In the genomic region with DNA sequence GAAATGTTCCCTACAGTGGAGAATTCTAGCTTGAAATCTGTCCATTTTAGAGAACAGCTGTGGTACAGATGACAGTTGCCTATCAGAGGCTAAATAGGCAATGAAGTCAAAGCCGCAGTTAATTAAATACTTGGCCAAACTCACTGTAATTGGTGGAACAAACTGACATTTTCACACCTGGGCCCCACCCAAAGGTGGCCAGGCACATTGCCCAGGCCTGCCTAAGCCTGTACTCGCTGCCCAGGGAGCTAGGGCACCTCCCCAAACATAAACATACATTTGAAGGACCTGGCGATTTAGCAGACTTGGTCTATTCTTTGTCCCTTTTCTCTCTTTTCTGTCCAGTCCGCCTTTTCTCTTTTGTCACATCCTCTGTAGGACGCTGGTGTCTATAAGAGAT, we compare ENCODE assay signal across 8 mouse cellular contexts. TPM values are rescaled to one million over a fixed set of nuclear protein-coding genes. Genes with fewer than 3 reads are reported as not detected.
DNase-seq lines count a peak whose midpoint lies in the region; ATAC-seq and TF ChIP-seq lines count a peak whose summit lies in the region.

A gene (plus strand): TSS at position 276 of the 400 bp plus-strand sequence.

- H3K27me3 ChIP-seq in heart, embryonic 13.5 days (replicated peaks) = no peaks in the 10 kb centered on the region
- H3K27me3 ChIP-seq in heart, embryonic 16.5 days (ENCODE audit: control insufficient read depth, insufficient read depth, low read length) = no peaks in the 10 kb centered on the region
- no peaks in the 10 kb centered on the region for H3K27me3 ChIP-seq in liver, embryonic 11.5 days (replicated peaks; ENCODE audit: control insufficient read depth, insufficient read depth, low read length)

- H3K4me3 ChIP-seq in heart, embryonic 13.5 days = peak within 1 kb of the TSS; percentile 71
- peak within 1 kb of the TSS; percentile 89 for H3K4me3 ChIP-seq in heart, embryonic 16.5 days (ENCODE audit: low read length)
- peak within 1 kb of the TSS; percentile 63 for H3K4me3 ChIP-seq in liver, embryonic 11.5 days (ENCODE audit: low read depth, low read length)
- peak within 1 kb of the TSS; percentile 84 for H3K4me3 ChIP-seq in olfactory bulb, adult 2 months (ENCODE audit: insufficient read depth, low read depth, low read length)

- no peak for TF ChIP-seq POLR2A in olfactory bulb, adult 2 months (IDR thresholded peaks at IDR 0.05; ENCODE audit: insufficient read depth, low read depth, low read length)

- peak within 1 kb of the TSS; percentile 86 for H3K4me2 ChIP-seq in heart, embryonic 13.5 days
- peak within 1 kb of the TSS; percentile 96 for H3K4me2 ChIP-seq in heart, embryonic 16.5 days (ENCODE audit: low read depth, low read length)
- H3K4me2 ChIP-seq in liver, embryonic 11.5 days = peak within 1 kb of the TSS; percentile 76

- intact Hi-C loops in gastrocnemius, postnatal 14 days (cut with DNase I; ENCODE audit: low total_unique reads) = no loop called here

- DNase-seq in heart, adult 8-10 months (ENCODE audit: low spot score) = no peak
- DNase-seq in adrenal gland, postnatal 4 days (ENCODE audit: low spot score in 2 of 2) = no peak
- DNase-seq in liver, embryonic 11.5 days (ENCODE audit: low spot score) = no peak
- no peak for DNase-seq in gastrocnemius, postnatal 14 days

- peak within 1 kb of the TSS; percentile 87 for H3K27ac ChIP-seq in heart, embryonic 13.5 days (replicated peaks)
- H3K27ac ChIP-seq in heart, embryonic 16.5 days (ENCODE audit: low read length) = peak within 1 kb of the TSS; percentile 88
- H3K27ac ChIP-seq in liver, embryonic 11.5 days (ENCODE audit: low read depth, low read length) = peak within 1 kb of the TSS; percentile 2; the same call in 1 of the 2 replicates
- peak within 1 kb of the TSS; percentile 44 for H3K27ac ChIP-seq in olfactory bulb, adult 2 months (ENCODE audit: insufficient read depth, low read depth, low read length)

- peak within 1 kb of the TSS; percentile 91 for H3K9ac ChIP-seq in heart, embryonic 13.5 days
- H3K9ac ChIP-seq in heart, embryonic 16.5 days (ENCODE audit: low read length) = peak within 1 kb of the TSS; percentile 85
- peak within 1 kb of the TSS; percentile 62 for H3K9ac ChIP-seq in liver, embryonic 11.5 days (ENCODE audit: low read depth, low read length)

- no peak for TF ChIP-seq CTCF in olfactory bulb, adult 2 months (IDR thresholded peaks at IDR 0.05; ENCODE audit: insufficient read depth, low read depth, low read length)

- H3K36me3 ChIP-seq in heart, embryonic 13.5 days = peaks cover 55% of the 10 kb centered on the region
- H3K36me3 ChIP-seq in heart, embryonic 16.5 days (ENCODE audit: control insufficient read depth, insufficient read depth) = peaks cover 25% of the 10 kb centered on the region
- H3K36me3 ChIP-seq in liver, embryonic 11.5 days (ENCODE audit: control insufficient read depth, insufficient read depth, low read length) = peaks cover 28% of the 10 kb centered on the region

- peaks cover 23% of the 10 kb centered on the region for H3K4me1 ChIP-seq in heart, embryonic 13.5 days
- peaks cover 14% of the 10 kb centered on the region for H3K4me1 ChIP-seq in heart, embryonic 16.5 days (ENCODE audit: control insufficient read depth, insufficient read depth, low read length)
- H3K4me1 ChIP-seq in liver, embryonic 11.5 days (replicated peaks; ENCODE audit: control insufficient read depth, insufficient read depth, low read length) = peaks cover 18% of the 10 kb centered on the region
- H3K4me1 ChIP-seq in olfactory bulb, adult 2 months (ENCODE audit: control insufficient read depth, insufficient read depth, low read length) = peaks cover 12% of the 10 kb centered on the region; the same call in 1 of the 2 replicates

- ATAC-seq in heart, embryonic 13.5 days (ENCODE audit: extremely low read depth, insufficient number of reproducible peaks, low FRiP score, low TSS enrichment) = no peak
- no peak for ATAC-seq in heart, embryonic 16.5 days (replicated peaks; ENCODE audit: extremely low read depth, insufficient read depth, low FRiP score)
- no peak for ATAC-seq in liver, embryonic 11.5 days (replicated peaks; ENCODE audit: low FRiP score)
- ATAC-seq in granulocyte monocyte progenitor cell, adult 5-6 weeks (replicated peaks; ENCODE audit: poor library complexity, severe bottlenecking) = no peak

- no peaks in the 10 kb centered on the region for H3K9me3 ChIP-seq in heart, embryonic 13.5 days
- no peaks in the 10 kb centered on the region for H3K9me3 ChIP-seq in heart, embryonic 16.5 days (replicated peaks; ENCODE audit: control insufficient read depth, low read length)
- H3K9me3 ChIP-seq in liver, embryonic 11.5 days (ENCODE audit: control insufficient read depth, low read length) = no peaks in the 10 kb centered on the region

- 20% methylated on average over 5 of the region's 5 CpGs for WGBS in heart, embryonic 13.5 days
- WGBS in heart, embryonic 16.5 days = 18% methylated on average over 5 of the region's 5 CpGs
- 33% methylated on average over 5 of the region's 5 CpGs for WGBS in liver, embryonic 11.5 days
- WGBS in olfactory bulb, adult 2 months = 24% methylated on average over 5 of the region's 5 CpGs

RNA-seq across cellular contexts. Expression of the gene that starts here (rescaled TPM):
- 3.1 and 3.6 TPM in 2 replicates for polyA plus RNA-seq in heart, embryonic 13.5 days (2015; fragmentation: Nextera tagmentation; extraction: Ambion mirVana)
- 1 to 10 TPM; 3.1 to 3.5 (median 3.3) TPM for total RNA-seq in heart, adult 8-10 months (2022)
- 10 to 100 TPM; 14.4 to 16.1 TPM for total RNA-seq in adrenal gland, postnatal 4 days (2021)
- polyA plus RNA-seq in heart, embryonic 16.5 days (2015; fragmentation: Nextera tagmentation; extraction: Ambion mirVana) = 5.2 and 6.1 TPM in 2 replicates
- 2.1 and 4.4 TPM in 2 replicates for polyA plus RNA-seq in liver, embryonic 11.5 days (2014; fragmentation: Nextera tagmentation; extraction: Ambion mirVana)
- not detected in 2 replicates for polyA plus RNA-seq in olfactory bulb, adult 2 months (2012; ENCODE audit: insufficient read depth, insufficient read length, low replicate concordance, missing spikeins)
- total RNA-seq in gastrocnemius, postnatal 14 days (2021) = 1 to 10 TPM; 1.5 to 1.8 TPM
- total RNA-seq in granulocyte monocyte progenitor cell, adult 5-6 weeks (2014; fragmentation: Nextera tagmentation) = 11.4 TPM in 1 of 2 replicates, not detected in the other
- 0.26 and 0.43 TPM in 2 replicates for total RNA-seq in granulocyte monocyte progenitor cell, adult 5-6 weeks (2017)

Comparison
In these comparisons a context has a peak if more than half of its experiments do, and no peak if none do; other contexts are left out.
1. H3K27ac ChIP-seq: peak in every context shown above with its lines; median percentile 88 in heart, embryonic 16.5 days; 87 in heart, embryonic 13.5 days; 44 in olfactory bulb, adult 2 months; 2 in liver, embryonic 11.5 days.